Mouse (Mus musculus): ENCODE data around the gene Catip. TPM values are rescaled to one million over a fixed set of nuclear protein-coding genes. Genes with fewer than 3 reads are reported as not detected.
A peak's percentile ranks its signal among the peaks of the same experiment; 100 is the strongest.

The Catip gene
- polyA plus RNA-seq, 1 experiment from 2014 or later, result 2.2 TPM

DNA sequence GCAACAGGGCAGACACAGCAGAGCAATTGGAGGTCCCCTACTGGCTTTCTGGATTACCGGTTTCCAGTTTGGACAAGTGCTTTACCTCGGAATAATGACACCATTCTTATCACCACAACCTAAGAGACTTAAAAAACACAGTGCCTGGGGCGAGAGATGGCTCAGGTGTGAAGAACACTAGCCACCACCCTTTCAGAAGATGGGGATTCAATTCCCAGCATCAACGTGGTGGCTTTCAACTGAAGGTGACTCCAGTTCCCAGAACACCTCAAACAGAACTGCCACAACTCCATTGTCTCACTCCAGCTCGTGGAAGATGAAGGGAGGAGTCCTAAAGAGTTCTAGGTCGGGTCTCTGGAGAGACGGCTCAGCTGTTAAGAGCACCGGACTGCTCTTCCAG is 23.6 kb downstream of the Catip start:
- Histone ChIP-seq H3K27ac (ENCODE audit: low read depth, low read length) (no peak overlapping the region), H3K4me1 (ENCODE audit: control insufficient read depth, insufficient read depth, low read depth, low read length) (peaks cover 13% of the 10 kb centered on the region), H3K4me3 (ENCODE audit: low read length) (no peak overlapping the region), H3K27me3 (replicated peaks; ENCODE audit: control insufficient read depth, insufficient read depth, low read length) (peaks cover 4% of the 10 kb centered on the region; the same call in 1 of the 2 replicates), H3K9me3 (ENCODE audit: control insufficient read depth, low read length) (no peaks in the 10 kb centered on the region), H3K36me3 (ENCODE audit: control insufficient read depth, insufficient read depth, low read length) (no peaks in the 10 kb centered on the region), H3K4me2 (ENCODE audit: low read length) (no peak overlapping the region), H3K9ac (ENCODE audit: low read depth, low read length) (no peak overlapping the region)
- ATAC-seq, result no peak
- 88% methylated on average over 8 of the region's 8 CpGs for WGBS

GRCm38 (mm10) chr1:74386363-74386713 is 24.4 kb downstream of the Catip start:
- peak overlapping the region; percentile 96 for H3K27ac ChIP-seq (ENCODE audit: low read depth, low read length)
- no peaks in the 10 kb centered on the region for H3K9me3 ChIP-seq (ENCODE audit: control insufficient read depth, low read length)
- ATAC-seq, result no peak
- WGBS, result 54% methylated on average over 7 of the region's 10 CpGs
- peaks cover 6% of the 10 kb centered on the region; the same call in 1 of the 2 replicates for H3K27me3 ChIP-seq (replicated peaks; ENCODE audit: control insufficient read depth, insufficient read depth, low read length)
- no peaks in the 10 kb centered on the region for H3K36me3 ChIP-seq (ENCODE audit: control insufficient read depth, insufficient read depth, low read length)
- H3K4me1 ChIP-seq (ENCODE audit: control insufficient read depth, insufficient read depth, low read depth, low read length), result peaks cover 16% of the 10 kb centered on the region
- peak overlapping the region; percentile 81 for H3K4me3 ChIP-seq (ENCODE audit: low read length)
- H3K9ac ChIP-seq (ENCODE audit: low read depth, low read length), result peak overlapping the region; percentile 83
- H3K4me2 ChIP-seq (ENCODE audit: low read length), result peak overlapping the region; percentile 87

DNA sequence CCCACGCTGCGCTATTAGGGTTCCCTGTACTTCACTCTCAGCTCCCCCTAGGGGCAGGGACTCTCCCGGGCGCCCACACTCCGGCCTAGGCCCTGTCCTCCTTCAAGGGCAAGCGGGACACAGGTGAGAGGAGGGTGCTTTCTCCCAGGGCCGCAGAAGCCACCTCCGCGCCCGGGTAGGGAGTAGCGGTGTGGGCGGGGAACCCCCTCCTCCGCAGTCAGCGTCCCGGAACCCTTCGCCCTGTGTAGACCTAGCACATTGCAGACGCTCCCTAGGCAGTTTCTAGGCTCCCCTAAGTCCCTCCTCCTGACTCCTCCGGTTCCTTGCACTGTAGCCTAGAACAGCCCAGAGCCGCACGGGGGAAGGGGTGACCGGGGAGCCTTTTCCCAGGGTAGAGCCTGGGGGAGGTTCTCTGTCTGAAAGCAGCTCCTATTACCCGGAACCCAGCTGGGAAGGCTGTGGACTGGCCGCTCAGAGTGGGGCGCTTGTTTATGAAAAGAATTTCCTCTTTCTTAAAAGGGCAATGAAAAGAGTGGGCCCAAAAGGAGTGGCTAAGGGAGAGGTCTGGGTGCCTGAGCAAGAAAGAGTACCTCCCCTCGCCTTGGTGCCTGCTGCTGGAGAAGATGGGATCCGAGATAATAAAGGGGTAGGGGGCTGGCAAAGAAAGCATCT is 24.9 kb downstream of the Catip start:
- no peaks in the 10 kb centered on the region for H3K36me3 ChIP-seq (ENCODE audit: control insufficient read depth, insufficient read depth, low read length)
- peaks cover 16% of the 10 kb centered on the region for H3K4me1 ChIP-seq (ENCODE audit: control insufficient read depth, insufficient read depth, low read depth, low read length)
- H3K4me3 ChIP-seq (ENCODE audit: low read length), result peak overlapping the region; percentile 81
- ATAC-seq, result peak; percentile 92
- H3K9me3 ChIP-seq (ENCODE audit: control insufficient read depth, low read length), result no peaks in the 10 kb centered on the region
- peaks cover 6% of the 10 kb centered on the region; the same call in 1 of the 2 replicates for H3K27me3 ChIP-seq (replicated peaks; ENCODE audit: control insufficient read depth, insufficient read depth, low read length)
- H3K4me2 ChIP-seq (ENCODE audit: low read length), result peak overlapping the region; percentile 87
- peak overlapping the region; percentile 96 for H3K27ac ChIP-seq (ENCODE audit: low read depth, low read length)
- WGBS, result 0% methylated on average over 26 of the region's 26 CpGs
- H3K9ac ChIP-seq (ENCODE audit: low read depth, low read length), result peak overlapping the region; percentile 83

- H3K9ac ChIP-seq (ENCODE audit: low read depth, low read length), result peak overlapping the region; percentile 83; the same call in 1 of the 2 replicates
- peak overlapping the region; percentile 96 for H3K27ac ChIP-seq (ENCODE audit: low read depth, low read length)
- H3K4me2 ChIP-seq (ENCODE audit: low read length), result peak overlapping the region; percentile 87
- no peak for ATAC-seq
- H3K27me3 ChIP-seq (replicated peaks; ENCODE audit: control insufficient read depth, insufficient read depth, low read length), result peaks cover 6% of the 10 kb centered on the region; the same call in 1 of the 2 replicates
- no peaks in the 10 kb centered on the region for H3K36me3 ChIP-seq (ENCODE audit: control insufficient read depth, insufficient read depth, low read length)
- WGBS, result 48% methylated on average over 15 of the region's 15 CpGs
- H3K9me3 ChIP-seq (ENCODE audit: control insufficient read depth, low read length), result no peaks in the 10 kb centered on the region
- H3K4me1 ChIP-seq (ENCODE audit: control insufficient read depth, insufficient read depth, low read depth, low read length), result peaks cover 20% of the 10 kb centered on the region
- peak overlapping the region; percentile 81 for H3K4me3 ChIP-seq (ENCODE audit: low read length)
These were observed 25.6 kb downstream of the Catip start for GRCm38 (mm10) chr1:74387386-74387988.

GRCm38 (mm10) chr1:74388398-74388920 is 26.6 kb downstream of the Catip start:
- H3K4me2 ChIP-seq (ENCODE audit: low read length), result no peak overlapping the region
- no peak for ATAC-seq

DNA sequence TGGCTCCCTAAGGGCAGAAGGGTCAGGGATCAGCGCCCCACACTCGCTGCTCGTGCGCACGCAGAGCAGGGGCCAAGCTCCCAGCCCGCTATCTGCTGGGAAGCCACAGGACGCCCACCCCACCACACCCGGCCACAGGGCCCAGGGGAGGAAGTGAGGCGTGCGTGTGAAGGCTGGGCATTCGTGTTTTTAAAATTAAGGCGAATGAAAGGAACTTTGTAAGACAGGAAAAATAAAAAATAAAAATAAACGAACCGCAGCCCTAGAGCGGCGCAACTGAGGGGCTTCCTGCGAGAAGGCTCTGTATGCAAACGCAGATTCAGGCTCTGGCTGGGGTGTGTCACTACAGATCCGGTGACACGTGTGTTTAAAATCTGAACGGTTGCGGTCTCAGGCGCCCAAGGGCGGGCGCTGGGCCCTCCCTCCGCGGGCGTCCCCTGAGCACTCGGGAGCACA is 28.0 kb downstream of the Catip start:
- Histone ChIP-seq H3K9me3 (ENCODE audit: control insufficient read depth, low read length) (no peaks in the 10 kb centered on the region), H3K4me2 (ENCODE audit: low read length) (peak overlapping the region; percentile 47), H3K27me3 (replicated peaks; ENCODE audit: control insufficient read depth, insufficient read depth, low read length) (peaks cover 6% of the 10 kb centered on the region; the same call in 1 of the 2 replicates), H3K4me3 (ENCODE audit: low read length) (peak overlapping the region; percentile 18), H3K9ac (ENCODE audit: low read depth, low read length) (peak overlapping the region; percentile 0; the same call in 1 of the 2 replicates), H3K27ac (ENCODE audit: low read depth, low read length) (no peak overlapping the region), H3K36me3 (ENCODE audit: control insufficient read depth, insufficient read depth, low read length) (peaks cover 3% of the 10 kb centered on the region; the same call in 1 of the 2 replicates), H3K4me1 (ENCODE audit: control insufficient read depth, insufficient read depth, low read depth, low read length) (peaks cover 26% of the 10 kb centered on the region)
- 5% methylated on average over 29 of the region's 29 CpGs for WGBS
- ATAC-seq, result no peak

More at GRCm38 (mm10) chr1:74388398-74388920, 26.6 kb downstream of the Catip start:
- Histone ChIP-seq H3K36me3 (ENCODE audit: control insufficient read depth, insufficient read depth, low read length) (no peaks in the 10 kb centered on the region), H3K9me3 (ENCODE audit: control insufficient read depth, low read length) (no peaks in the 10 kb centered on the region), H3K4me1 (ENCODE audit: control insufficient read depth, insufficient read depth, low read depth, low read length) (peaks cover 26% of the 10 kb centered on the region), H3K27me3 (replicated peaks; ENCODE audit: control insufficient read depth, insufficient read depth, low read length) (peaks cover 6% of the 10 kb centered on the region; the same call in 1 of the 2 replicates), H3K9ac (ENCODE audit: low read depth, low read length) (no peak overlapping the region), H3K4me3 (ENCODE audit: low read length) (no peak overlapping the region), H3K27ac (ENCODE audit: low read depth, low read length) (no peak overlapping the region)
- 78% methylated on average over 7 of the region's 7 CpGs for WGBS

- H3K9me3 ChIP-seq (ENCODE audit: control insufficient read depth, low read length), result no peaks in the 10 kb centered on the region
- H3K4me2 ChIP-seq (ENCODE audit: low read length), result peak overlapping the region; percentile 47
- peaks cover 26% of the 10 kb centered on the region for H3K4me1 ChIP-seq (ENCODE audit: control insufficient read depth, insufficient read depth, low read depth, low read length)
- peak overlapping the region; percentile 18 for H3K4me3 ChIP-seq (ENCODE audit: low read length)
- H3K9ac ChIP-seq (ENCODE audit: low read depth, low read length), result peak overlapping the region; percentile 0; the same call in 1 of the 2 replicates
- no peak for ATAC-seq
- H3K27ac ChIP-seq (ENCODE audit: low read depth, low read length), result no peak overlapping the region
- peaks cover 6% of the 10 kb centered on the region; the same call in 1 of the 2 replicates for H3K27me3 ChIP-seq (replicated peaks; ENCODE audit: control insufficient read depth, insufficient read depth, low read length)
- peaks cover 7% of the 10 kb centered on the region for H3K36me3 ChIP-seq (ENCODE audit: control insufficient read depth, insufficient read depth, low read length)
- 7% methylated on average over 21 of the region's 21 CpGs for WGBS
These were observed 28.5 kb downstream of the Catip start for GRCm38 (mm10) chr1:74390287-74390906.

GRCm38 (mm10) chr1:74390924-74391748 is 29.2 kb downstream of the Catip start, which contains the start of gene Ctdsp1:
Gene Ctdsp1, plus strand, starts transcription at chr1:74391509.
- H3K36me3 ChIP-seq (ENCODE audit: control insufficient read depth, insufficient read depth, low read length), result peaks cover 7% of the 10 kb centered on the region
- peak within 1 kb of the TSS; percentile 95 for H3K4me3 ChIP-seq (ENCODE audit: low read length)
- H3K4me1 ChIP-seq (ENCODE audit: control insufficient read depth, insufficient read depth, low read depth, low read length), result peaks cover 26% of the 10 kb centered on the region
- WGBS, result 2% methylated on average over 49 of the region's 51 CpGs
- ATAC-seq, result peak; percentile 80
- peak within 1 kb of the TSS; percentile 85 for H3K9ac ChIP-seq (ENCODE audit: low read depth, low read length)
- H3K9me3 ChIP-seq (ENCODE audit: control insufficient read depth, low read length), result no peaks in the 10 kb centered on the region
- H3K27me3 ChIP-seq (replicated peaks; ENCODE audit: control insufficient read depth, insufficient read depth, low read length), result peaks cover 6% of the 10 kb centered on the region; the same call in 1 of the 2 replicates
- peak within 1 kb of the TSS; percentile 96 for H3K4me2 ChIP-seq (ENCODE audit: low read length)
- H3K27ac ChIP-seq (ENCODE audit: low read depth, low read length), result peak within 1 kb of the TSS; percentile 87

Data from hindbrain, embryonic 16.5 days (tissue).